Mouse (Mus musculus): ENCODE results near the gene Kif17. TPM values are rescaled to one million over a fixed set of nuclear protein-coding genes. Genes with fewer than 3 reads are reported as not detected.
A peak's percentile ranks its signal among the peaks of the same experiment; 100 is the strongest.
"Not testable (repeated sequence)": the region's sequence is repeated elsewhere in the genome, so short reads cannot be mapped to it uniquely, and the experiment has no call there.

Kif17 gene
- polyA plus RNA-seq, 1 experiment from 2014 or later: 4.0 TPM

GRCm38 (mm10) chr4:138326077-138326695, 76.0 kb downstream of the Kif17 start, which contains the start of gene Pink1:
Pink1 (minus strand) TSS chr4:138326307.
- Histone ChIP-seq H3K36me3 (ENCODE audit: control insufficient read depth, insufficient read depth, low read length) (no peaks in the 10 kb centered on the region), H3K9me3 (replicated peaks; ENCODE audit: control insufficient read depth, low read length, poor library complexity, severe bottlenecking) (no peaks in the 10 kb centered on the region), H3K27me3 (ENCODE audit: control insufficient read depth, insufficient read depth, low read depth, low read length) (no peaks in the 10 kb centered on the region), H3K27ac (ENCODE audit: low read length) (peak within 1 kb of the TSS; percentile 91), H3K4me2 (ENCODE audit: low read length) (peak within 1 kb of the TSS; percentile 61), H3K4me1 (ENCODE audit: control insufficient read depth, insufficient read depth, low read length) (peaks cover 26% of the 10 kb centered on the region), H3K4me3 (ENCODE audit: low read depth, low read length) (peak within 1 kb of the TSS; percentile 89), H3K9ac (ENCODE audit: low read depth, low read length) (peak within 1 kb of the TSS; percentile 93)
- WGBS: 2% methylated on average over 41 of the region's 41 CpGs
- ATAC-seq: peak; percentile 61; the same call in 1 of the 2 replicates

GRCm38 (mm10) chr4:138327155-138327554, 76.9 kb downstream of the Kif17 start:
- not testable (repeated sequence) for H3K9ac ChIP-seq (ENCODE audit: low read depth, low read length); ATAC-seq; H3K27me3 ChIP-seq (ENCODE audit: control insufficient read depth, insufficient read depth, low read depth, low read length); H3K9me3 ChIP-seq (replicated peaks; ENCODE audit: control insufficient read depth, low read length, poor library complexity, severe bottlenecking); H3K27ac ChIP-seq (ENCODE audit: low read length); H3K4me3 ChIP-seq (ENCODE audit: low read depth, low read length); H3K4me2 ChIP-seq (ENCODE audit: low read length); H3K36me3 ChIP-seq (ENCODE audit: control insufficient read depth, insufficient read depth, low read length)
- WGBS: 69% methylated on average over 7 of the region's 12 CpGs
- peaks cover 25% of the 10 kb centered on the region for H3K4me1 ChIP-seq (ENCODE audit: control insufficient read depth, insufficient read depth, low read length)

GRCm38 (mm10) chr4:138327891-138328470, 77.7 kb downstream of the Kif17 start:
- Histone ChIP-seq H3K9me3 (replicated peaks; ENCODE audit: control insufficient read depth, low read length, poor library complexity, severe bottlenecking) (no peaks in the 10 kb centered on the region), H3K27ac (ENCODE audit: low read length) (no peak overlapping the region), H3K36me3 (ENCODE audit: control insufficient read depth, insufficient read depth, low read length) (no peaks in the 10 kb centered on the region), H3K4me1 (ENCODE audit: control insufficient read depth, insufficient read depth, low read length) (peaks cover 18% of the 10 kb centered on the region), H3K9ac (ENCODE audit: low read depth, low read length) (no peak overlapping the region), H3K4me2 (ENCODE audit: low read length) (peak overlapping the region; percentile 29), H3K4me3 (ENCODE audit: low read depth, low read length) (no peak overlapping the region), H3K27me3 (ENCODE audit: control insufficient read depth, insufficient read depth, low read depth, low read length) (no peaks in the 10 kb centered on the region)
- no peak for ATAC-seq
- WGBS: 75% methylated on average over 7 of the region's 7 CpGs

- H3K4me2 ChIP-seq (ENCODE audit: low read length): peak overlapping the region; percentile 34
- H3K4me3 ChIP-seq (ENCODE audit: low read depth, low read length): no peak overlapping the region
- WGBS: 6% methylated on average over 15 of the region's 15 CpGs
- H3K9ac ChIP-seq (ENCODE audit: low read depth, low read length): peak overlapping the region; percentile 45; the same call in 1 of the 2 replicates
- H3K27ac ChIP-seq (ENCODE audit: low read length): peak overlapping the region; percentile 56; the same call in 1 of the 2 replicates
- H3K27me3 ChIP-seq (ENCODE audit: control insufficient read depth, insufficient read depth, low read depth, low read length): no peaks in the 10 kb centered on the region
- no peaks in the 10 kb centered on the region for H3K9me3 ChIP-seq (replicated peaks; ENCODE audit: control insufficient read depth, low read length, poor library complexity, severe bottlenecking)
- H3K36me3 ChIP-seq (ENCODE audit: control insufficient read depth, insufficient read depth, low read length): no peaks in the 10 kb centered on the region
- H3K4me1 ChIP-seq (ENCODE audit: control insufficient read depth, insufficient read depth, low read length): peaks cover 5% of the 10 kb centered on the region; the same call in 1 of the 2 replicates
- ATAC-seq: no peak
These were observed 80.0 kb downstream of the Kif17 start for GRCm38 (mm10) chr4:138330264-138330671.

GRCm38 (mm10) chr4:138331647-138332046, 81.4 kb downstream of the Kif17 start:
- Histone ChIP-seq H3K9ac (ENCODE audit: low read depth, low read length) (no peak overlapping the region), H3K4me2 (ENCODE audit: low read length) (no peak overlapping the region), H3K36me3 (ENCODE audit: control insufficient read depth, insufficient read depth, low read length) (no peaks in the 10 kb centered on the region), H3K4me1 (ENCODE audit: control insufficient read depth, insufficient read depth, low read length) (peaks cover 5% of the 10 kb centered on the region; the same call in 1 of the 2 replicates), H3K27ac (ENCODE audit: low read length) (no peak overlapping the region), H3K4me3 (ENCODE audit: low read depth, low read length) (no peak overlapping the region), H3K27me3 (ENCODE audit: control insufficient read depth, insufficient read depth, low read depth, low read length) (no peaks in the 10 kb centered on the region), H3K9me3 (replicated peaks; ENCODE audit: control insufficient read depth, low read length, poor library complexity, severe bottlenecking) (no peaks in the 10 kb centered on the region)
- ATAC-seq: no peak
- WGBS: 74% methylated on average over 9 of the region's 9 CpGs

- Histone ChIP-seq H3K9ac (ENCODE audit: low read depth, low read length) (no peak overlapping the region), H3K4me3 (ENCODE audit: low read depth, low read length) (no peak overlapping the region), H3K9me3 (replicated peaks; ENCODE audit: control insufficient read depth, low read length, poor library complexity, severe bottlenecking) (no peaks in the 10 kb centered on the region), H3K27me3 (ENCODE audit: control insufficient read depth, insufficient read depth, low read depth, low read length) (no peaks in the 10 kb centered on the region), H3K36me3 (ENCODE audit: control insufficient read depth, insufficient read depth, low read length) (no peaks in the 10 kb centered on the region), H3K4me1 (ENCODE audit: control insufficient read depth, insufficient read depth, low read length) (0 out of 2 replicates have a peak, but pooled peaks cover 5% of the 10 kb centered on the region), H3K27ac (ENCODE audit: low read length) (no peak overlapping the region), H3K4me2 (ENCODE audit: low read length) (no peak overlapping the region)
- WGBS: 90% methylated on average over 4 of the region's 4 CpGs
- ATAC-seq: no peak
These were observed 82.9 kb downstream of the Kif17 start for GRCm38 (mm10) chr4:138333135-138333534.

GRCm38 (mm10) chr4:138335036-138335435, 84.8 kb downstream of the Kif17 start:
- 0 out of 2 replicates have a peak, but pooled peaks cover 5% of the 10 kb centered on the region for H3K4me1 ChIP-seq (ENCODE audit: control insufficient read depth, insufficient read depth, low read length)
- no peak overlapping the region for H3K9ac ChIP-seq (ENCODE audit: low read depth, low read length)
- 74% methylated on average over 12 of the region's 12 CpGs for WGBS
- H3K27ac ChIP-seq (ENCODE audit: low read length): no peak overlapping the region
- no peak for ATAC-seq
- H3K27me3 ChIP-seq (ENCODE audit: control insufficient read depth, insufficient read depth, low read depth, low read length): no peaks in the 10 kb centered on the region
- H3K4me2 ChIP-seq (ENCODE audit: low read length): no peak overlapping the region
- H3K36me3 ChIP-seq (ENCODE audit: control insufficient read depth, insufficient read depth, low read length): no peaks in the 10 kb centered on the region
- no peaks in the 10 kb centered on the region for H3K9me3 ChIP-seq (replicated peaks; ENCODE audit: control insufficient read depth, low read length, poor library complexity, severe bottlenecking)
- H3K4me3 ChIP-seq (ENCODE audit: low read depth, low read length): no peak overlapping the region

GRCm38 (mm10) chr4:138335648-138336047, 85.4 kb downstream of the Kif17 start:
- 86% methylated on average over 6 of the region's 6 CpGs for WGBS

GRCm38 (mm10) chr4:138336876-138337275, 86.6 kb downstream of the Kif17 start:
- ATAC-seq: no peak
- WGBS: 71% methylated on average over 5 of the region's 5 CpGs
- H3K4me1 ChIP-seq (ENCODE audit: control insufficient read depth, insufficient read depth, low read length): no peaks in the 10 kb centered on the region
- no peaks in the 10 kb centered on the region for H3K9me3 ChIP-seq (replicated peaks; ENCODE audit: control insufficient read depth, low read length, poor library complexity, severe bottlenecking)
- H3K4me3 ChIP-seq (ENCODE audit: low read depth, low read length): no peak overlapping the region
- no peak overlapping the region for H3K27ac ChIP-seq (ENCODE audit: low read length)
- H3K9ac ChIP-seq (ENCODE audit: low read depth, low read length): no peak overlapping the region
- no peak overlapping the region for H3K4me2 ChIP-seq (ENCODE audit: low read length)
- H3K36me3 ChIP-seq (ENCODE audit: control insufficient read depth, insufficient read depth, low read length): no peaks in the 10 kb centered on the region
- H3K27me3 ChIP-seq (ENCODE audit: control insufficient read depth, insufficient read depth, low read depth, low read length): no peaks in the 10 kb centered on the region

More at GRCm38 (mm10) chr4:138335648-138336047, 85.4 kb downstream of the Kif17 start:
- H3K36me3 ChIP-seq (ENCODE audit: control insufficient read depth, insufficient read depth, low read length): no peaks in the 10 kb centered on the region
- H3K27me3 ChIP-seq (ENCODE audit: control insufficient read depth, insufficient read depth, low read depth, low read length): no peaks in the 10 kb centered on the region
- no peak overlapping the region for H3K4me3 ChIP-seq (ENCODE audit: low read depth, low read length)
- H3K9me3 ChIP-seq (replicated peaks; ENCODE audit: control insufficient read depth, low read length, poor library complexity, severe bottlenecking): no peaks in the 10 kb centered on the region
- no peak overlapping the region for H3K27ac ChIP-seq (ENCODE audit: low read length)
- no peak overlapping the region for H3K4me2 ChIP-seq (ENCODE audit: low read length)
- no peak for ATAC-seq
- no peak overlapping the region for H3K9ac ChIP-seq (ENCODE audit: low read depth, low read length)
- H3K4me1 ChIP-seq (ENCODE audit: control insufficient read depth, insufficient read depth, low read length): 0 out of 2 replicates have a peak, but pooled peaks cover 2% of the 10 kb centered on the region

Measured in midbrain, embryonic 16.5 days (tissue).